Mouse (Mus musculus) kidney, postnatal 25 days (tissue): ENCODE results near the gene Gli2.
A peak's percentile ranks its signal among the peaks of the same experiment; 100 is the strongest.

ENCODE experiments used
- DNase-seq, 2 experiments: peaks; one replicate each; pipeline ENCODE4 v3.0.0; 2021; ENCODE audit warnings: mixed read lengths in 2 of 2

Gene Gli2

GRCm38 (mm10) chr1:118993775-118994174 lies 59.6 kb downstream of the Gli2 start:
- DNase-seq = no peak

GRCm38 (mm10) chr1:118988331-118988730 lies 65.1 kb downstream of the Gli2 start:
- DNase-seq = no peak

- no peak for DNase-seq
These were observed 65.9 kb downstream of the Gli2 start for GRCm38 (mm10) chr1:118987538-118987937.

- peak; percentile 25 to 58 for DNase-seq
These were observed 70.0 kb downstream of the Gli2 start for GRCm38 (mm10) chr1:118983389-118983788.

- DNase-seq = no peak
These were observed 70.6 kb downstream of the Gli2 start for GRCm38 (mm10) chr1:118982805-118983211.

- DNase-seq = peak; percentile 24 to 51
These were observed 71.2 kb downstream of the Gli2 start for GRCm38 (mm10) chr1:118981943-118982804.

GRCm38 (mm10) chr1:118980636-118981035 lies 72.8 kb downstream of the Gli2 start:
- peak in 1 of 2 experiments; percentile 35 for DNase-seq

- peak; percentile 49 to 63 for DNase-seq
These were observed 76.8 kb downstream of the Gli2 start for GRCm38 (mm10) chr1:118976596-118976995.

GRCm38 (mm10) chr1:118975376-118975775 lies 78.0 kb downstream of the Gli2 start:
- no peak for DNase-seq

- no peak for DNase-seq
These were observed 83.4 kb downstream of the Gli2 start for GRCm38 (mm10) chr1:118970068-118970467.

GRCm38 (mm10) chr1:118969409-118969808 lies 84.0 kb downstream of the Gli2 start:
- DNase-seq = no peak

- DNase-seq = no peak
These were observed 84.7 kb downstream of the Gli2 start for GRCm38 (mm10) chr1:118968661-118969179.

- DNase-seq = peak; percentile 19 to 66
These were observed 85.4 kb downstream of the Gli2 start for GRCm38 (mm10) chr1:118967976-118968375.

- no peak for DNase-seq
These were observed 86.1 kb downstream of the Gli2 start for GRCm38 (mm10) chr1:118967281-118967680.

GRCm38 (mm10) chr1:118958644-118959043 lies 94.8 kb downstream of the Gli2 start:
- no peak for DNase-seq

- DNase-seq = no peak
These were observed 97.6 kb downstream of the Gli2 start for GRCm38 (mm10) chr1:118955791-118956190.

GRCm38 (mm10) chr1:118954434-118955301 lies 98.8 kb downstream of the Gli2 start:
- DNase-seq = no peak

GRCm38 (mm10) chr1:118953031-118953430 lies 100.4 kb downstream of the Gli2 start:
- no peak for DNase-seq

GRCm38 (mm10) chr1:118952318-118952717 lies 101.1 kb downstream of the Gli2 start:
- no peak for DNase-seq

- DNase-seq = no peak
These were observed 105.0 kb downstream of the Gli2 start for GRCm38 (mm10) chr1:118948407-118948806.

GRCm38 (mm10) chr1:118947221-118947620 lies 106.2 kb downstream of the Gli2 start:
- no peak for DNase-seq

- no peak for DNase-seq
These were observed 112.1 kb downstream of the Gli2 start for GRCm38 (mm10) chr1:118941336-118941735.

GRCm38 (mm10) chr1:118940269-118940840 lies 113.1 kb downstream of the Gli2 start:
- DNase-seq = no peak
